ENCODE assay signal across 7 mouse cellular contexts in genomic region chr9:21322211-21322916, GRCm38 (mm10). TPM values are rescaled to one million over a fixed set of nuclear protein-coding genes. Genes with fewer than 3 reads are reported as not detected.
DNase-seq lines count a peak whose midpoint lies in the region; ATAC-seq lines count a peak whose summit lies in the region.

No protein-coding gene starts in this region.

- 83% methylated on average over 19 of the region's 19 CpGs for WGBS in lung, embryonic 15.5 days
- 81% methylated on average over 19 of the region's 19 CpGs for WGBS in embryonic facial prominence, embryonic 12.5 days
- WGBS in hindbrain, embryonic 15.5 days, result 77% methylated on average over 19 of the region's 19 CpGs
- WGBS in midbrain, embryonic 15.5 days, result 85% methylated on average over 19 of the region's 19 CpGs

- peaks cover 21% of the 10 kb centered on the region for H3K4me1 ChIP-seq in lung, embryonic 15.5 days
- H3K4me1 ChIP-seq in embryonic facial prominence, embryonic 12.5 days, result peaks cover 15% of the 10 kb centered on the region
- peaks cover 23% of the 10 kb centered on the region for H3K4me1 ChIP-seq in hindbrain, embryonic 15.5 days (replicated peaks)
- H3K4me1 ChIP-seq in midbrain, embryonic 15.5 days, result peaks cover 19% of the 10 kb centered on the region

- H3K27me3 ChIP-seq in lung, embryonic 15.5 days, result no peaks in the 10 kb centered on the region
- no peaks in the 10 kb centered on the region for H3K27me3 ChIP-seq in embryonic facial prominence, embryonic 12.5 days
- H3K27me3 ChIP-seq in hindbrain, embryonic 15.5 days, result no peaks in the 10 kb centered on the region
- no peaks in the 10 kb centered on the region for H3K27me3 ChIP-seq in midbrain, embryonic 15.5 days (replicated peaks)

- H3K4me3 ChIP-seq in lung, embryonic 15.5 days, result peak overlapping the region; percentile 55; the same call in 1 of the 2 replicates
- H3K4me3 ChIP-seq in embryonic facial prominence, embryonic 12.5 days, result no peak overlapping the region; the same call in 1 of the 2 replicates
- H3K4me3 ChIP-seq in hindbrain, embryonic 15.5 days, result no peak overlapping the region
- no peak overlapping the region for H3K4me3 ChIP-seq in midbrain, embryonic 15.5 days

- no peak for ATAC-seq in lung, embryonic 15.5 days (ENCODE audit: borderline replicate concordance, extremely low read depth, low FRiP score, low TSS enrichment)
- no peak for ATAC-seq in embryonic facial prominence, embryonic 12.5 days (ENCODE audit: insufficient number of reproducible peaks, insufficient read depth, low FRiP score, low TSS enrichment)
- ATAC-seq in hindbrain, embryonic 15.5 days (ENCODE audit: low FRiP score, low read depth), result no peak
- ATAC-seq in midbrain, embryonic 15.5 days (replicated peaks), result no peak

- no peak for DNase-seq in lung, adult 18-20 months
- DNase-seq in MN1 (ENCODE audit: low spot score), result no peak
- DNase-seq in urinary bladder, postnatal 36 days (ENCODE audit: low spot score in 2 of 2), result no peak

- peak overlapping the region; percentile 82 for H3K4me2 ChIP-seq in lung, embryonic 15.5 days
- peak overlapping the region; percentile 94 for H3K4me2 ChIP-seq in embryonic facial prominence, embryonic 12.5 days (replicated peaks)
- H3K4me2 ChIP-seq in hindbrain, embryonic 15.5 days, result peak overlapping the region; percentile 97
- peak overlapping the region; percentile 91 for H3K4me2 ChIP-seq in midbrain, embryonic 15.5 days

- H3K9me3 ChIP-seq in lung, embryonic 15.5 days, result no peaks in the 10 kb centered on the region
- H3K9me3 ChIP-seq in embryonic facial prominence, embryonic 12.5 days, result no peaks in the 10 kb centered on the region
- H3K9me3 ChIP-seq in hindbrain, embryonic 15.5 days, result no peaks in the 10 kb centered on the region
- no peaks in the 10 kb centered on the region for H3K9me3 ChIP-seq in midbrain, embryonic 15.5 days

- no peak overlapping the region for H3K9ac ChIP-seq in lung, embryonic 15.5 days
- H3K9ac ChIP-seq in embryonic facial prominence, embryonic 12.5 days, result no peak overlapping the region
- H3K9ac ChIP-seq in hindbrain, embryonic 15.5 days, result no peak overlapping the region
- H3K9ac ChIP-seq in midbrain, embryonic 15.5 days, result no peak overlapping the region

- peak overlapping the region; percentile 32; the same call in 1 of the 2 replicates for H3K27ac ChIP-seq in lung, embryonic 15.5 days
- H3K27ac ChIP-seq in embryonic facial prominence, embryonic 12.5 days, result no peak overlapping the region
- no peak overlapping the region for H3K27ac ChIP-seq in hindbrain, embryonic 15.5 days (replicated peaks)
- no peak overlapping the region for H3K27ac ChIP-seq in midbrain, embryonic 15.5 days

- 0 out of 2 replicates have a peak, but pooled peaks cover 2% of the 10 kb centered on the region for H3K36me3 ChIP-seq in lung, embryonic 15.5 days
- 0 out of 2 replicates have a peak, but pooled peaks cover 3% of the 10 kb centered on the region for H3K36me3 ChIP-seq in embryonic facial prominence, embryonic 12.5 days
- H3K36me3 ChIP-seq in hindbrain, embryonic 15.5 days, result no peaks in the 10 kb centered on the region
- H3K36me3 ChIP-seq in midbrain, embryonic 15.5 days (replicated peaks), result no peaks in the 10 kb centered on the region

RNA-seq across cellular contexts. Expression of gene Slc44a2, which starts 1.9 kb away (rescaled TPM):
- 129 and 146 TPM in 2 replicates for polyA plus RNA-seq in lung, embryonic 15.5 days (2015; fragmentation: Nextera tagmentation; extraction: Ambion mirVana)
- 117 and 118 TPM in 2 replicates for polyA plus RNA-seq in embryonic facial prominence, embryonic 12.5 days (2016; fragmentation: Nextera tagmentation; extraction: Ambion mirVana)
- polyA plus RNA-seq in hindbrain, embryonic 15.5 days (2015; fragmentation: Nextera tagmentation; extraction: Ambion mirVana), result 64.5 and 73.4 TPM in 2 replicates
- 63.3 and 70.0 TPM in 2 replicates for polyA plus RNA-seq in midbrain, embryonic 15.5 days (2015; fragmentation: Nextera tagmentation; extraction: Ambion mirVana)

RNA-seq across cellular contexts. Expression of gene Ap1m2, which starts 10.2 kb away (rescaled TPM):
- 52.2 and 53.3 TPM in 2 replicates for polyA plus RNA-seq in lung, embryonic 15.5 days (2015; fragmentation: Nextera tagmentation; extraction: Ambion mirVana)
- 15.8 and 18.2 TPM in 2 replicates for polyA plus RNA-seq in embryonic facial prominence, embryonic 12.5 days (2016; fragmentation: Nextera tagmentation; extraction: Ambion mirVana)
- 2.7 and 3.1 TPM in 2 replicates for polyA plus RNA-seq in hindbrain, embryonic 15.5 days (2015; fragmentation: Nextera tagmentation; extraction: Ambion mirVana)
- polyA plus RNA-seq in midbrain, embryonic 15.5 days (2015; fragmentation: Nextera tagmentation; extraction: Ambion mirVana), result 1.1 and 1.2 TPM in 2 replicates

RNA-seq across cellular contexts. Expression of gene Cdkn2d, which starts 31.2 kb away (rescaled TPM):
- 50.9 and 52.3 TPM in 2 replicates for polyA plus RNA-seq in lung, embryonic 15.5 days (2015; fragmentation: Nextera tagmentation; extraction: Ambion mirVana)
- 51.7 and 52.5 TPM in 2 replicates for polyA plus RNA-seq in embryonic facial prominence, embryonic 12.5 days (2016; fragmentation: Nextera tagmentation; extraction: Ambion mirVana)
- polyA plus RNA-seq in hindbrain, embryonic 15.5 days (2015; fragmentation: Nextera tagmentation; extraction: Ambion mirVana), result 108 and 111 TPM in 2 replicates
- 87.3 and 92.1 TPM in 2 replicates for polyA plus RNA-seq in midbrain, embryonic 15.5 days (2015; fragmentation: Nextera tagmentation; extraction: Ambion mirVana)

RNA-seq across cellular contexts. Expression of gene Kri1, which starts 34.6 kb away (rescaled TPM):
- polyA plus RNA-seq in lung, embryonic 15.5 days (2015; fragmentation: Nextera tagmentation; extraction: Ambion mirVana), result 12.1 and 14.0 TPM in 2 replicates
- polyA plus RNA-seq in embryonic facial prominence, embryonic 12.5 days (2016; fragmentation: Nextera tagmentation; extraction: Ambion mirVana), result 16.8 and 17.9 TPM in 2 replicates
- polyA plus RNA-seq in hindbrain, embryonic 15.5 days (2015; fragmentation: Nextera tagmentation; extraction: Ambion mirVana), result 14.9 and 15.7 TPM in 2 replicates
- 17.1 and 20.8 TPM in 2 replicates for polyA plus RNA-seq in midbrain, embryonic 15.5 days (2015; fragmentation: Nextera tagmentation; extraction: Ambion mirVana)

RNA-seq across cellular contexts. Expression of gene Ilf3, which starts 45.3 kb away (rescaled TPM):
- polyA plus RNA-seq in lung, embryonic 15.5 days (2015; fragmentation: Nextera tagmentation; extraction: Ambion mirVana), result 195 and 198 TPM in 2 replicates
- polyA plus RNA-seq in embryonic facial prominence, embryonic 12.5 days (2016; fragmentation: Nextera tagmentation; extraction: Ambion mirVana), result 277 and 284 TPM in 2 replicates
- 209 and 215 TPM in 2 replicates for polyA plus RNA-seq in hindbrain, embryonic 15.5 days (2015; fragmentation: Nextera tagmentation; extraction: Ambion mirVana)
- polyA plus RNA-seq in midbrain, embryonic 15.5 days (2015; fragmentation: Nextera tagmentation; extraction: Ambion mirVana), result 246 and 256 TPM in 2 replicates
